Mouse (Mus musculus) spleen, adult 18-20 months (tissue): ENCODE measurements at regions not wholly inside any gene's neighbourhood (a gene's known extent, or its start where the extent isn't known, plus 50 kb on each side); places are given as distances from the start of the nearest gene placed in this dataset.

Experiments
- DNase-seq, 2 experiments: peaks; one replicate each; pipeline ENCODE4 v3.0.0; 2022; ENCODE audit warnings: mixed read lengths in 2 of 2

DNA sequence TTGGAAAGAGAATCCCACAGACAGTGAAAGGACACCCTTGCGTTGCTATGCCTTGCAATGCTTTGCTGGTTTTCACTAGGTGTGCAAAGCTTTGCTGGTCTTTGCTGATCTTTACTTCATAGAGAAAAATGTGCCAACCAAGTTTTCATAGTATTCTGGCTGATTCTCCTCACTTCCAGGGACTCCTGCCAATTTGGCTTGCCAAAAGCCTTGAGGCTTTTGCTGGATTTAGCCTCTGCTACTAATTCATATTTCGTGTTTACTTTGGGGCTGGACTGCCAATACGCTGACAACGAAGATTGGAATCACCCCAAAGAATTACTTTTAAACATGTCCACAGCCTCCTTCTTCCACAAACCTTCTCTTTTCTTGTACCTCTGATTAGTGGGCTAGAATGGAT, 162.2 kb upstream of the Ednrb start:
- no peak for DNase-seq

DNA sequence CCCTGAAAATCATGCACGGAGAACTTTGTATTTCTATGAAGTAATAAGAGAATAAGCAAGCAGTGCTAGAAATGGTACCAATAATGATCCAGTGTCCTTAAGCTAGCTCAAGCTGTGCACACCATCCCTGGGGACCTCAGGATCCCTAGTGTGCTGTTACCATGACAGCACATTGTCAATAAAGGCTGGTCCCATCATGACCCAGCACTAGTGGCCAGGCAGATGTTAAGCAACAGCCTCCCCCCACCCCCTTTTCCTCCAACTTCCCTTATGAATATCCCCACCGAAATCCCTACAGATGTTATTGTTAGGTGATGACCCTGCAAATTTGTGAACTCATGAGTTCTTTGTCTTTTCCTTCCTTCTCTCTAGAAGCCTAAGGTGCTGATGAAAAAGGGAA, 160.9 kb upstream of the Ednrb start:
- DNase-seq = no peak

DNA sequence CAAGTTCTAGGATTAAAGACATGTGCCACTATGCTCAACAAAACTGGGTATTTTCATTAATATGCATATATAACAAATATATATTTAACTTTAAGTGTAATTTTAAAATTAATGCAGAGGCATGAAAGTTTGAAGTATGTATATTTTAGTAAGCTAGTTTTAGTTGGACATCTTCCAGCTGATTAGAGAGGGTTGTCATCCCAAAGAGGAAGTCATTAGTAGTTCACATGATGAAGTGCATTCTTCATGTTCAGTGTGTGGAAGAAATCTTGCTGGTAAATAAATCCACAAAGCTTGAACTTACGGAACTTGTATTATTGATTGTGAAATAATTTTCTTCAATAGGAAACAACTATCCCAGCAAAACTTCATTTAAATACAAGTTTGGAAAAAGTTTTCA, 158.2 kb upstream of the Ednrb start:
- no peak for DNase-seq

DNA sequence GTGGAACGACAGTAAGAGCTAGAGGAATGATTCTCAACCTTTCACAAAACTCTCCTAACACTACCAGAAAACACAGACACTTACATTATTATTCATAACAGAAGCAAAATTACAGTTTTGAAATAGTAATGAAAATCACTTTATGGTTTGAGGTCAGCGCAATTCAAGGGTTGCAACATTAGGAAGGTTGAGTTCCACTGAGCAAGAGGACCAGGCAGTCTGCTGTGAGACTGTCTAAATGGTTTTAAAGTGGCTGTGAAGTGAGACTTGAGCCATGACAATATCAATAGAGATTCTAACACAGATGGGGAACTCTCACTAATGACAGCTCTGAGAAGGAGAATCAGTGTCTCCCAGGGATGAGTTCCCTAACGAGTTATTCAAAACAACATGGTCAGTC, 146.2 kb upstream of the Ednrb start:
- no peak for DNase-seq

DNA sequence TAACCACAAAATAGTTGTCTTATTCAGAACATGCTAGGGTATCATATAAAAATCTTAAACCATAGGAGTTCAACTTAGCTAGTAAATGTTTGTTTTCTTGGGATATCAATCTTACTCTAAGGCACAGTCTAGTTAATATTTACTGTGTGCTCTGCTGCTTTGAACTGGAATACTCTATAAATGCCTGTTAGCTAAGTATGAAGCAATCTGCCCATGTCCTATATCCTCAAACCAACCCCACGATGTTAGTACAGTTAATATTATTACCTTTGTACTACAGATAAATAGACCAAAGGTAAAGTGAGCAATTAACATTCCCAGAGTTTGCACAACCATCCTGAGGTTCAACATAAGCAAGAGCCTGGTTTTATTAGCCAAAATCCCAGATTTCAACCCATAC, 145.7 kb upstream of the Ednrb start:
- DNase-seq = no peak

DNA sequence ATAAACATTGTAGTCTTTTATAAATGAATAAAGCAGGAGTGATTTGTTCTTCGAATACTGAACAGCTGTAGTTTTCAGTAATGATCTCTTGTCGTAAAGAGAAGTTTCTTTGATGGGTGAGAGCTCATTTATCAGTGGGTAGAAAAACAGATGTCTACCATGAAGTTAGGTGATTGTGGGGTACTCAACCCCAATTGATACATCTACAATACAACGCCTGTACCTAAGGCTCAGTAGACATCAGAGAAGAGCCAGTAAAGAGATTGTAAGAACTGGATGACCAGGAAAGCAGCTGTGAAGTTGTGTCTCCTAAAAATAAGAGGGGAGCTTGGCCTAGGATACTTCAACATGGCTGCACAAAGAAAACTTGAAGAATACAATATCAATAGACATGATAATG, 143.1 kb upstream of the Ednrb start:
- DNase-seq = no peak

DNA sequence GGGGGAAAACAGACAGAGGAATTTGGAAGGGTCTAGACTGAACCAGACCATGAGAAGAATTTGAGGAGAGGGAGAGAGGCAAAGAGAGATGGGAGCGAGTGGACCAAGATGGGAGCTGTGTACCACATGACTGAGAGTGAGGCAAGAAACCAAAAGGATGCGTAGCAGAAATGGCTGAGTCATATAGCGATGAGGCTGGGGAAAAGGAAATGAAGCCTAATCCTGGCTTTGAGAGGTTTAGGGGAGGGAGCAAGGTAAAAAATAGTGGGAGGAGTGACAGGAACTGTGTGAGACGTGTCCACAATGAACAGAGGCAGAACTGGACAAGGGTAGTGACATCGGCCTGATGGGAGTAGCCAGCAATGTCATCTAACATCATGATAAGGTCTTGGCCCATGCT, 140.1 kb upstream of the Ednrb start:
- no peak for DNase-seq

DNA sequence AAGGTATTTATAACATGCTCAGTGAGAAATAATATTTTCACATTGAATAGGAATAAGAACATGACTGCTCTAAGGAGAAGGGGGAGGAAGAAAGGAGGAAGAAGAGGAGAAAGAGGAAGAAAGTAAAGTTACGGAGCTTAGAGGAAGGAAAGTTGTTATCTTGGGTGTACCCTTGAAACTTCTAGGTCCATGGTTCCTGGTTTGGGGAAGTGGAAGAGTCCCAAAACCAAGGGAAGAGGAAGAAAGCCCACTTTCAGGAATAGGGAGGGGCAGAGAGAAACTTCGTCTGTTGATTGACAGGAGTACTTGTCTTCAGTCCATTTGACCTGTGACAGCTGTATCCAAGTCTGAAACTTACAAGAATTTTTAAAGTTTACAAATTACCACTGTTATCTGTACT, 134.6 kb upstream of the Ednrb start:
- DNase-seq = no peak

DNA sequence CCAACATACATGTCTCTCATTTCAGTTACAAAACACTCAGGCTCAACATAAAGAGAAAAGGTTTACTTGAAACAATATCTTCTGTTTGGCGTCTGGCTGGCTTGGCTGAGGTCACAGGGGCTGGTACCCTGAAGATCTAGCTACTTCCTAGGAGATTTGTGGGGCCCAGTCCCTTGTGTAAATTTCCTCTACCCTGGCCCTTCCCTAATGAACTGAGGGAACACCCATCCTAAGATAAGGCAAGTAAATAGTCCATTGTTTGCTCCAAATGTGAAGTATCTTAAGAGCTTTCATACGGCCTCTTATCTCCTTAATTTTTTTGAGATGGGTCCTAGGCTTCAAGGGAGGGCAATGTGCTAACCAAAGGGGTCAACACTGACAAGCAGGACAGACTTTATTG, 133.6 kb upstream of the Ednrb start:
- DNase-seq = no peak

DNA sequence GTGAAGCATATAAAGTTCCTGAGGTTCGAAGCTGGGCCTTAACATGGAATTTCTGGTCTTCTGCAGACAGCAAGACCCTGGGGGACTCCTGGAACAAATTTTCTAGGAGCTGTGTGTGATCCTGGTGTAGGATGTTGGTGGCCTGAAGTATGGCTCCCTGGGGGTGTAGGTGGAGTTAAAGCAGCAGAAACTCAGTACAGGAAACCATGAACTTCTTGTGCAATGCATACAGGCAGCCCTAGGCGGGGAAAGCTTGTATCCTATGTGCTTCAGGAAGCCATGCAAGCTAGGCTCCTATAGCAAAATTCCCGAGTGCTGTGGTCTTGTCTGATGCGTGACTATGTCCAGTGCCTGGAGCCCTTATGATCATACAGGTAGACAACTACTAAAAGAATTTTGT, 129.8 kb upstream of the Ednrb start:
- no peak for DNase-seq

DNA sequence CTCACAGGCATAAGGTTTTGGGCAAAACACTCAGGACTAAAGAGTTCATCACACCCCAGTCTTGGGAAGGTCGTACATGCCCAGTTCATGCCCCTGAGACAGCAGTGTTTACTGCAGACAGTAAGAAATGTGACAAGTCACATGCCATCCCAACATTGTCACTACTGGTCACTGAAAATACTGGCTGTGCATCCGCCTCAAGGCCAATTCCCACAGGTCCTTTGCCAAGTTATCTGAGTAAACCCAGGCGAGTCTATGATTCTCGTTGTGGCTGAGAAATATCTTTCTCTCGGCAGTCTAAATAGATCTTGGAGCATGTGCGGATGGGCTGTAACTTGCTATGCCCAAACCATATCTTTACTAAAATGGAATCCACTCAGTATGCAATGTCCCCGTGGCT, 128.9 kb upstream of the Ednrb start:
- no peak for DNase-seq

DNA sequence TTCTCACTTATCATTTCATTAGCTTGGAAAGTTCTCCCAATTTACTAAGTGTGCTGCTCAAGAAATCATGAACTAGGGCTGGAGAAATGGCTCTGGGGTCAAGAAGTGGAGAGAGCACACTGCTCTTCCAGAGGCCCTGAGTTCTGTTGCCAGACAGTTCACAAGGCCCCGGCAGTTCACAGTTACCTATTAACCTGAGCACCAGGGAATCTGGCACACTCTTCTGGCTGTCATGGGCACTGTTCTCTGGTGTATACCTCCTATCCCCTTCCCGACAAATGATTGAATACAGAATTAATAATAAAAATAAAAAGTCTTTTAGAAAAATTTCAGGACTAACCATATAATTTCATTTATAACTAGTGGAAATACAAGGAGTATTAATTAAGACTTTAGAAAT, 125.1 kb upstream of the Ednrb start:
- DNase-seq = no peak

DNA sequence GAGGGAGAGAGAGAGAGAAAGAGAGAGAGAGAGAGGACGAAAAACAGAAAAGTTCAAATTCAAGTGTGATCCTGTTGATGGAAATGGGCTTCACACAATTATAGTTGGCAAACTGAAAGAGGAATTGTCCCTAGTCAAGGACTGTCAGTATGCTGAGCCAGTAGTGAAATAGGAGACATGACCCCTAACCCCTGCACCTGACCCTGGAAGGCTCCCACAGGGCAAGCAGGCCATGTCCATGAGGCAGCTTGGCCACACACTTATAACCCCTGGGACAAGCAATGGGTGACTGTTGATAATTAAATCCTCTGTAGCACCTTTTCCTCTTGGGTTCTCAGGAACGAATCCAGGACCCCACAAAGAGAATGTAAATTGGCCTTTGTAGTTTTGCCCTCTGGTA, 122.1 kb upstream of the Ednrb start:
- DNase-seq = no peak

DNA sequence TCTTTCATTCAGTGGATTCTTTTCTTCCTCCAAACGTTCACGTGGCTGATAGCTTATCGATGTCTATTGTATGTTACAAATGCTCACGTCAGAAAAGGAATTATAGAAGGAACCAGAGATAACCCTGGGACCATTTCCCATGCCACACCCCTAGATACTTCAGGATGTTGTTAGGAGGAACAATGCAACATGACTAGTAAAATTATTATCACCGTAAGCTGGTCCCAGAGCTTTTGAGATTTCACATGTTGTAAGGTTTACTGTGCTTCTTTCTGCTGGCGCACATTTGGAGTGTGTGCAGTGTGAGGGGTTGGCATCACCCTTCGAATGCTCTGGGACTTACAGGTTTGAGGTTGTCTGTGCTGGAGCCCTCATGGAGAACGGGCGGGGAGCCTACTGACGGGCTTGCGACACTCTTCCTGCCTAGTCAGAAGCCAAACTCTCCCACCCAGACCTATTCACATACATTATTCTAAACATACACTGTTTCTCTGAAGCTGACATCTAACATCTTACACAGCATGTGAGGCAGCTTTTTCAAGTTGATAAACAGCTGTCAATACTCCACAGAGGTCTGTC, 118.2 kb upstream of the Ednrb start:
- DNase-seq = no peak

DNA sequence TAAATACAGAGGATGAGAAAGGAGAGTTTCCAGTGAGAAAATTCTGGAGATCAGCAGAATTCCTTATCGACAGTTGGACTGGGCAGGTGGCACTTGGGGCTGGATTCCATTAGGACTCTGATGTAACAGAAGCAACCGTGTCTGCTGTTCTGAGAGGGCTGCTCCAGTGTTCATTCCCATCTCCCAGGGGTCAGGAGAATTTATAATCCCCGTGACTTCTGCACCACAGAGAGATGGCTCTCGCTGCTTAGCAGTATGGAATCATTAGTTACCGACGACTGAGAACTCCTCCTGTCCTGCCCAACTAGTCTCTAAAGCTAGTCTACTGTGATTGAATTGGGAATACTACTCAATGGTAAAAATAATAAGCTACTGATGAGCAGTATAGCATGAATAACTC, 107.7 kb upstream of the Ednrb start:
- no peak for DNase-seq

DNA sequence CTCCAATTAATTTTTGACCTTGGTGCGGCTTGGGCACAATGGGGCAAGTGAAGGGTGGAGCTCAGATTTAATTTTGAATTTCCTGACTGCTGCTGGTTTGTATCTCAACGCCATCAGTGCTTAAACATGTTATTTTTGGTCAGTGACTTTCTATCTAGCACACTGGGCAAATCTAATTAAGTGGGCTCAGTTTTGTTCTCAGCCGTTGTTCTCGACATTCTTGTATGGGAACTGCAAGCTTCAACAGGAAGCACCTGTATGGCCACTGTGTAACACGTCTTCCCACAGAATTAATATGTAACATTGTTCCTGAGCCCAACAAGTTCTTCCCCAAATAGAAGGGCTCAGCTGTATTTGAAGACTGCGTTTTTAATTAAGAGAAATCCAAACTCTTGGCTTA, 105.7 kb upstream of the Ednrb start:
- DNase-seq = no peak

DNA sequence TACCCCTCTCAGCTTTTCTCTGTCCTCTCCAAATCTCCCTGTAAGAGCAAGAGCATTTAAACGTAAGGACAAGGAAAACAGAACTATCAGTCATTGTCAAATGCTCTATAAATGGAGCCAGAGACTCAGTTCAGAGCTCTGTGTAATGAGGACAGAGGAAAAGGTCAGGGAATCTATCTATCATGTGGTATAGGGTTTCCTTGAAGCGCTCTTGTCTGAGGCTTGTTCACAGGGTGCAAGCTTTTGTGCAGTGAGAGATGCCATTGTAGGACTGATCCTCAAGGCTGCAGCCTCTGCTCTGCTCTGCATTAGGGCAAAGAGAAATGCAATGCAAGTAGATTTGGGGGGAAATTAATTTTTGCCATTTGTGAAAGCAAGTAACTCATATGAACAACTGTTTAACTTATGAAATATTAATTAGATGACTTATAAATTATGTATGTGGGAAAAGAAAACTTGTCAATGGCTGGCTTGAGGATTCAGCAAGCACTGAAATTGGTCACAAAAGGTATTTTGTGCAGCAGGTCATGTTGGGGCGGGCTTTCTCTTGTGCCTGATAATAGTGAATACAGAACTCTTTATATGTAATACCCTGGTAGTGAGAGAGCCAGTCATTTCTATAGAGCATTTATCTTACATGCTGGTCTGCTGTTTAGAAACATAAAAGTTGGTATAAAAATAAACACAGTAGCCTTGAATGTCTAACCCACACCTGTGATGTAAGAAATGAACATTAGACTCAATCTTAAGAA, 104.0 kb upstream of the Ednrb start:
- DNase-seq = no peak

DNA sequence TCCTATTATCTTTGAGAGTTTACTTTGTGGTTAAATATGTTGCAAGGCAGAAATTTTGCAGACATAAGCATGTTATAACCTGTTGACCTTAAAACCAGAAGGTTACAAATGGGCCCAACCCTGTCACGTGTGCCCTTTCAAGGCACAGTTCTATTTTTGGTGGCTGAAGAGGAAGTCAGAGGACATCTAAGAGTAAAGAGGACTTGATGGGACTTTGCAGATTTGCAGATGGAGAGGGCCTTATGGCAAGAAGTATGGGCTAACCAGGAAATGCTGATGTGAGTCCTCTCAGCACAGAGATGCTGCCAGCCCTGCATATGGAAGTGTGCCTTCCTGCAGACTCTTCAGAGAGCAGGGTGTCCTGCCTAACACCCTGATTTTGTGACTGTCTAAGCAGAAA, 101.6 kb upstream of the Ednrb start:
- DNase-seq = no peak

DNA sequence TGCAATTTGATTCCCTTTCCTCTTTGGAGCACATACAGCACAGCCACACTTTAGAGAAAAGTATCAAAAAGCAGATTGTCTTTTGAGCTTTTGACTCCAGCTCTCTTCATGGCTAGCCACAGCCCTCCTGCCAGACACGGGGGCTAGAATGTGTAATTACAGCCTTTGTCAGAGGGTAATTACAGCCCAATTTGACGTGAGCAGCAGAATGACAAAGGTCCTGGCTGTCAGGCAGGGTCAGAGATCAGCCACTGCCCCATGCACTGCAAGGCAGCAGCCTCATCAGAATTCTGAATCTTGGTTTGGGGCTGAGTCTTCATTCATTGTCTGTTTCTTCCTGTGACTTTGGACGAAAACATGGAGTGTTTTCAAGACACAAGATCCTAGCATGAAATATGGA, 95.7 kb upstream of the Ednrb start:
- DNase-seq = no peak

DNA sequence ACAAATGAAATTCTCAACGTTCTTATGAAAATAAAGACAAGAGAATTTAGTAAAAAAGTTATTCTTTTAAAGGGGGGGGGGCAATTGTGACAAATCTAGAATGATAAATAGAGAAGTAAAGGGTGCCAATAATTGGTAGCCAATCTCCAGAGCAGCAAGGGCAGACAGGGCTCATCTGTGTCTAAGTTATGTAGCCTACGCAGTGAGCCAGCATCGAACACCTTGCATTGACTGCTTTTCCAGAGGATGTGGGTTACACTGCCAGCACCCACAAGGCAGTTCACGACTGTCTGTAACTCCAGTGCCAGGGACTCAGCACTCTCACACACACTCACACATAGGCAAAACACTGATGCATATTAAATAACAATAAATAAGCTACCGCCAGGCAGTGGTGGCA, 94.7 kb upstream of the Ednrb start:
- no peak for DNase-seq

DNA sequence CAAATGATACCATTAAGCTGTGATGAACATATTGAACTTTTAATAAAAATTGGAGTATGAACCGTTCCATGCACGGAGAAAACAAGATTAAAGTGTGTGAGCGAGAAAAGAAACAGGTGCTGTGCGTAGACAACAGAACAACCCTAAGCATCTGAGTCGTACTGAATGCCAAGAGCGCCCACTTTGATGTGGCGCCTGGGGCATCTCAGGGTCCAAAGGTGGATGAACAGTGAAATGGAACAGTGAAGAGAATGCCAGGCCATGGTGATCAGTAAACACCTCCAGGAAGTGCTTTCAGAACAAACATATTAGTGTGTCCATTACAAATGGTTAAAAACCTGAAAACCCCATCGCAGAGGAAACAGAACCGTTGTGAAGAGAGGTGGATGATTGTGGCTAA, 94.0 kb upstream of the Ednrb start:
- DNase-seq = no peak

DNA sequence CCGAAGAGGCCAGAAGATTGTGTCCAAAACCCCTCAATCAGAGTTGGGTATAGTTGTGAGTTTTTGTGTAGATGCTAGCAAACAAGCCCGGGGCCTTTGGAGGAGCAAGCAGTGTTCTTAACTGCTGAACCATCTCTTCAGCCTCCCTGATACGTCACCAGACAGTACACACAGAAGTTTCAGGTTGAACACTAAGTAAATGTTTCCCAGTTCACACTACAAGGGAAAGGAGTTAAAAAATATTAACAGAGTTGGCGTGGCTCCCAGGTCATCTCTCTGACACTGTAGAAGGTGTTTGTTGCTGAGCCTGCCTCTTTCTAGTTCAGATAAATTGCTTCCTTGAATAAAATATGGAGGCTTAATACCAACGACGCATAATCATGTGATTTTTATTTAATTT, 93.5 kb upstream of the Ednrb start:
- no peak for DNase-seq

DNA sequence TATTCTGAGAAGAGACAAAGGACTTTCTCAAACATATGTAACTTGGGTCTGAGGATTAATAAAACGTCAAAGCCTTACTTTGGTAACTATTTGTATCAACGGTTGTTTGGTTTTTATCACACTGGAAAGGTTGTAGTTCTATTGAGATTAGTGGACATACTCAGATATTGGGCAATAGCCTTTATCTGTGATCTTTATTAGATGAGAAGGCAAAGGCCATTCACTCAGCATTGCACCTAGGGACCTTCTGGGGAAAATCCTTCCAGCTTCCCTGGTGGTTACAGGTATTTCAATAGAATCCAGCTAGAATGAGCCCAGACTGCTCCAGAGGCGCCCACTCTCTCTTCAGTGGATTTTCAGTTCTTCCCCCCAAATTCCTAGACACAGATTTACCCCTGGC, 89.6 kb upstream of the Ednrb start:
- no peak for DNase-seq

DNA sequence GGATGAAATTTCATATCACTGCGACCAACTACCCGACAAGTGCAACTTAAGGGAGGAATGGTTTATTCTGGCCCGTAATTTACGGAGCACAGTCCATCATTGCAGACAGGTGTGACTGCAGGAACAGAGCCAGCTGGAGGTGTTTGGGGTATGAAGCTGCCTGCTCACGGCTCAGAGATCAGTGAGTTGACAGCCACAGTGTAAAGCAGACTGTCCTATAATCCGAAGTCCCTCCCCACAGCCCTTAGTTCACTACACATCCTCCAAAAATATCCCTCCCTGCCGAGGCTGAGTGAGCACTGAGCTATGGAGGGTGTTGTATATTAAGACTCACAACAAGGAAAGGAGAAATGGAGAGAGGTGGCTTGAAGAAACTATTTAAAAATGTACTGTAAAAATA, 88.0 kb upstream of the Ednrb start:
- no peak for DNase-seq

DNA sequence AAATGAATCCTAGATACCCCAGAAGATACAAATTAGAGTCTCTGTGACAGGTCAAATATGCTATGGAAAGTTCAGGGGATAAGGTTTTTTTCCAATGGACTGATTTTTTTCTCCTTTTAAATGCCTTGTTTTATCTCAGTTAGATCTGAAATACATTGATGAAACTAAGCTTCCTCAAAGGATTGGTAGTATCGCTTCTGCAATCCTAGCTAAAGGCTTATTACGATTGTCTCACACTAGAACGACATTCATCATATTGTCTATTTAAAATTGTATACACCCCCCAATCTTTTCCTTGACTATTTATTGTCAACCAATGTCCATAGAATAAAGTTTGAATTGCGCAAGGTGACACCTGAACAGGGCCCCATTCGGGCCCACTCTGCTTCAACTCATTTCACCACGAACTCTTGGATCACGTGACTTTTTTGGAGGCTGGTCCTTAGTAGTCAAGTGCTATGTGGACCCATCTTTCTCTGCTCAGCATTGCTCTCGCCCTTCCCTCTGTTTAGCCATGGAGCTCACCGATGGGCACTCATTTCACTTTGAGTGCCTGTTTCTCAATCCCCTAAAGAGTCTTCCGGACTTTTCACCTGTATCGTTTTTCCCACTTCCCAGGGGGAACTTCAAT, 85.6 kb upstream of the Ednrb start:
- no peak for DNase-seq
